Mouse (Mus musculus): ENCODE results near the gene 4933411K16Rik.

4933411K16Rik gene

DNA sequence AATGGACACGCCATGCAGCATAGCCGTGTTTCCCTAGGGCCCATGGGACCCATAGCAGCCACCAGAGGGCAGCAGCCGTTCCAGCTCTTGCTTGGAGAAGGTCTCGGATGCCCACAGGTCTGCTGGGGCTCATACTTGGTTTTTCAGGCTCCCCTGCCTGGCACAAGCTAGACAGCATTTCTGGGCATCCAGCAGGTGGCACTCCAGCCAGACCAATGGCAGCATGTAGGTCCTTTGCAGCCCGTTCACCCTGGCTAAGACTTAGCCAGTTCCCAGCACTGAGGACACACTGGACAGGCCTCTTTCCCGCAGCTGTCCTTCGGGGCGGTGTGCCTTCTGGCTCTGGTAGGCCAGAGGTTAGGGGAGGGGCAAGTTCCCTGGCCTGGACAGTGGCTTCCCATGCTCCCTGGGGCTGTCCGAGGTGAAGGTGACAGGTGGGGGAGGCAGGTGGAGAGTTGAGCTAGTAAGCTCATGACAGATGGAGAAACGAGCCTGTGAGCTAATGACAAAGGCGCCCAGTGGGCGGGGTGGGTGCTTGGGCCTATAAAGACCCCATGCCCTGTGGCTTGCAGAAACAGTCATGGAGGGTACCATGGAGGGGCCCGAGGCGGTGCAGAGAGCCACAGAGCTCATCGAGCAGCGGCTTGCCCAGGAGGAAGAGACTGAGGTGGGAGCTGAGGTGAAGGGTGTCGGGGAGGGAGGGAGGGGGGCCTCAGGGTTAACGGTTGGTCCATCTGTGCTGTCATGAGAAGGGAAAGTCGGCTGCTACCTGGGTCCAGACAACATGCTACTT lies 16.4 kb upstream of the 4933411K16Rik start, which contains the start of gene Ankrd2:
Gene Ankrd2, plus strand, starts transcription at position 545 of the 793 bp plus-strand sequence.
- DNase-seq, result peak; percentile 76

DNA sequence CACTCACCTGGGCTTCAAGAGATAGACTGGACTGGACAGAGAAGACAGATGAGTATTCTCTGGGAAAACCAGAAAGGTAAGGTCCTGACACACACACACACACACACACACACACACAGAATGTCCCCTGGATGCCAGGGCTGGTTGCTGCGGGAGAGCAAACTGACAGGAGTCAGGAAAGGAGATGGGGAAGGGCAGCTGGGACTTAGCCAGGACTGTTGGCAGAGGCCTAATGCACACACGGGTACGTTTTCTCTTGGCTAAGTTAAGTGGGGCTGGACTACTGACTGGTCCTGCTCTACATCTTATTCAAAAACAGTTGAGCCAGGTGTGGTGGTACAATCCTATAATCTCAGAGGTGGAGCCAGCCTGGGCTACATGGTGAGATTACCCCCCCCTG lies 15.7 kb upstream of the 4933411K16Rik start:
- no peak for DNase-seq

DNA sequence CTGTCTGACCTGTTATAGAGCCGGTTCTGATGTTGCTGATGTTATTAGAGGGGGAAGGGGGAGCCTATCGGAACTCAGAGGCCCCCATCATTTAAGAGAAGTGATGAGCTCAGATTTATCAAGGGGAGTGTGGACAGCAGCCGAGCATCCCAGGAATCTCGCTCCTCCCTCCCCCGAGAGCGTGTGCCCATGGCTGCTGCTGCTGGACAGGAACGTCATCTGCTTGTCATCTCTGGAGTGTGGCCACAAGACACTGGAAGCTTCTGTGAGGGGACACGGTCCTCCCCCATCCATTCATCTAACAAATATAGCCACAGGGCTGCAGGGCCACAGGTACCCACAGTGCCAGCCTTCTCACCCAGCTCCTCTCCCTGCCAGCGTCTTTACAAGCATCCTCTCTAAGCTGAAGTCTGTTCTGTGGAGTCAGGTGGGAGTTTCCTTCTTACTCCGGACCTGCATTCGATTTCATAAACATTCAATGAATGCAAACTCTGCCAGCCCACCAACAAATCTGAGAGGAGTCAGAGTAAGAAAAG lies 14.8 kb upstream of the 4933411K16Rik start:
- no peak for DNase-seq

DNA sequence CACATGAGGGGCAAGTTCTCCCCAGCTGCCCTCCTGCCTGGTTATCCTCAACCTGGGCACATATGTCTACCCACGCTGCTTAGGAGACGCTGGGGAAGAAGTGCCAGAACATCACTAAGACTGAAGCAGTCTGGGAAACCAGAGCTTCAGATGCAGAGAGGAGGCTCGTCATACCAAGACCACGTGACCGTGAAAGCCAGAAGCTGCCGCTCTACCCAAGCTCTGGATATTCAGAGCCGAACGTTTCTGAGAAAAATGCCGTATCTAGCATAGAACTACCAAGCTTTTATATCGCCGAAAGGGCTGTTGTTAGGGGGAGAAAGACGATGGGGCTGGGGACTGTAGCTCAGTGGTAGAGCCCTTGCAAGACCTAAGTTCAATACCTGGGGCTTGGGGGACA lies 13.7 kb upstream of the 4933411K16Rik start:
- no peak for DNase-seq

DNA sequence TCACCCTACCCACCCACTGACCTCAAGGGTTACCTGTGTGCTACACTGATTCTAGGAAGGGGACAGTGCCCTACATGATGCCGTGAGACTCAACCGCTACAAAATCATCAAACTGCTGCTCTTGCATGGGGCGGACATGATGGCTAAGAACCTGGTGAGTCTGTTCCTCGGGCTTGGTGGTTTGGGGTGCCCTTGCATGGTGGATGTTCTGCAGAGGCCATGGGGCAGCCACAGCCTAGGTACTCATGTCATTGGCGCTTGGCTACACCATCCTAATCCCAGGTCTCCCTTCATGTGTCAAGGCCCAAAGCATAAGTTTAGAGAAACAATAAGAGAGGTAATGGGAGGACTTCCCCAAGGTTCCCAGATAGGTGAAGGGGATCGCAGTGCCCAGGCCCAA lies 8.1 kb upstream of the 4933411K16Rik start:
- DNase-seq, result no peak

DNA sequence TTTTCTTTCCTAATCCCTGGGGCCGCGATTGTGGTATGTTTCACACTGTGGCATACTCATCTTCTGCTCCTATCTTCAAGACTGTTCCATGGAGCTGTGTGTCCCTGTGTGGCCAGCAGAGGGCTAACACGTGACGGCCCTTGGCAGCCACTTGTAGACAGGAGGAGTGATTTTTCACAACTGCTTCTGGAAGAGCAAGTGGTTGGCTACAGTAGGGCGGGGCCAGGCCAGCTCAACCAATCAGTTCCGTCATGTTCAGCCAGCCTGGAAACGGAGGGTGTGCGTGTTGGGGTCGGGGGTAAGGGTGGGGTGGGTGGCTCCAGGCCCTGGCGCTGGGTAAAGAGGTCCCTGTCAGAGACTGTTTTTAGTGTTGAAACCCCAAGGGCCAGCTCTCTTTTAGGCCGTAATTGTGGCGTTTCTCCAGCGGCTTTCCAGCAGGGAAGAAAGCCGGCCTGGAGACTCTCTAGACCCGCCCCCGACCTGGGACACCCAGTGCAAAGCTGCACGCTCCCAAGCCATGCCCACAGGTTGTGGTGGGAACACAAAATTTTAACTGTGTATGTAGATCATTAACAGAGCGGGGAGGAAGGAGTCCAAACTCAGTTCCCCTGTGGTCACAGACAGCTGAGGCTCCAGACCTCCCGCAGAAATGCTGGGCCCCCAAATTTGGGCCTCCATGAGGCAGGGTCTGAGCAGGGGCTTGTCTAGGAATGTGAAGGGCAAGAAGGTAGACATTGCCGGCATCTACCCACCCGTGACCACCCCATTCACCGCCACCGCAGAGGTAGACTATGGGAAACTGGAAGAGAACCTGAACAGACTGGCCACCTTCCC lies 6.6 kb upstream of the 4933411K16Rik start, which contains the start of gene Hoga1:
Gene Hoga1, plus strand, starts transcription at position 342 of the 834 bp plus-strand sequence.
- peak; percentile 73 for DNase-seq

DNA sequence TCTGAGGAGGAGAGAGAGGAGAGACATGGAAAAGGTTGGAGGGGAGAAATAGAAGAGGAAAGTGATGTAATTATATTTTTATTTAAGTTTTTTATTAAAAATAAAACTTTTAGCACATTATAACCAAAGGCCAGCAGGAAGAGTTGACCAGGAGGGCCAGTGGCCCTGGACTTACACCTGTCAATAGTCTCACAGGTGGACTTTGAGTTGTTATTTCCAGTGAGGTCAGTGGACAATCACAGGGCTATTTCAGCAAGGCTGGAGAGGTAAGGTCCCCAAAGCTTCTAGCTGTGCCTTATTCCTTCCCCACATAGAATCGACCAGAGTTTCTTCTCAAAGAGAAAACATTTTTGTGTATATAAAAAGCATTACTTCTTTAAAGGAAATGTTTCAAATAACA lies 1.8 kb upstream of the 4933411K16Rik start:
- DNase-seq, result no peak

DNA sequence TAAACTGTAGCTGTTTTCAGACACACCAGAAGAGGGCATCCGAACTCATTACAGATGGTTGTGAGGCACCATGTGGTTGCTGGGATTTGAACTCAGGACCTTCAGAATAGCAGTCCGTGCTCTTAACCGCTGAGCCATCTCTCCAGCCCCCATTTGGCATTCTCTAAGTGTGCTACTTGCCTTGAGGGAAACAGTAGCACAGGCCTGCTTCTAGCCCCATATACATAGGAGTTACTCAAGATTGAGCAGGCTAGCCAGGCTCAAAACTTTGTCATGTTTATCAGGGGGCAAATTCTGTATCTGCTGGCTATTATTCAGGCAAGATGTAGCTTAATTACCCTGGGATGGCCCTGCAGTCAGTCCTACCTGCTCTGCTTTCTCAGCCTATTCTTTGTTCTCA lies 697 bp upstream of the 4933411K16Rik start:
- DNase-seq, result no peak

DNA sequence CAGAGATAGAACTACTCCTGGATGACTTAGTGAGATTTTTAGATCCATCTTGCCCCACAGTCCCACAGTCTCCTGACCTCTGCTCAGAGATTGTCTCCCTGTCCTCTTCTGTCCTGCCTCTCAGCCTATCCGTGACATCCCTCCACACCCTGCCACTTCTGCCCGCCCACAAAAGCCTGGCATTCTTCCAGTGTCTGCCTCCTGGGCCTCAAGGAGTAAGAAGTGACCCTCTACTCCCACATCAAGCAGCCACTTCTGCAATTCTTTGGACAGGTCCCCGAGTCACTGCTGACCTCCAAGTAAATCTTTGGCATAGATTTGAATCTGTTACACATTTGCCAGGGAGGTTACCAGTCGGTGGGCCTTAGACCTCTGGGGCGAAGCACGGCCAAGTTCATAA lies 2.2 kb downstream of the 4933411K16Rik start:
- no peak for DNase-seq

DNA sequence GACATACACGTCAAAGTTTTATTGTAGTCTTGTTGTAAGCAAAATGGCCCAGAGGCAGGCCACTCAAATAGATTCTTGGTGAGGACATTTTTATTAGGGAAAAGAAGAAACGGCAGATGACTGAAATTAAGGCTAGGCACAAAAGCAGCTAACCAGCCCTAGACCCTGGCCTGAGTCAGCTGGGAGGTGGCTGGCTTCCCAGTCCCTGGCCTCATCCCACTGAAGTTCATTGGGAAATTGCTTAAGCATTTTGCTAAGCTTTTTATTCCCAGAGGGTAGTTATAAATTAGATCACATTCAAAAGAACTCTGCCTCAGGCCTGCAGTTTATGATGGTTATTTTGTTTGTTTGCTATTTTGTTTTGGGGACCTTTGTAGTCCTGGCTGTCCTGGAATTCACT lies 3.8 kb downstream of the 4933411K16Rik start:
- DNase-seq, result no peak

DNA sequence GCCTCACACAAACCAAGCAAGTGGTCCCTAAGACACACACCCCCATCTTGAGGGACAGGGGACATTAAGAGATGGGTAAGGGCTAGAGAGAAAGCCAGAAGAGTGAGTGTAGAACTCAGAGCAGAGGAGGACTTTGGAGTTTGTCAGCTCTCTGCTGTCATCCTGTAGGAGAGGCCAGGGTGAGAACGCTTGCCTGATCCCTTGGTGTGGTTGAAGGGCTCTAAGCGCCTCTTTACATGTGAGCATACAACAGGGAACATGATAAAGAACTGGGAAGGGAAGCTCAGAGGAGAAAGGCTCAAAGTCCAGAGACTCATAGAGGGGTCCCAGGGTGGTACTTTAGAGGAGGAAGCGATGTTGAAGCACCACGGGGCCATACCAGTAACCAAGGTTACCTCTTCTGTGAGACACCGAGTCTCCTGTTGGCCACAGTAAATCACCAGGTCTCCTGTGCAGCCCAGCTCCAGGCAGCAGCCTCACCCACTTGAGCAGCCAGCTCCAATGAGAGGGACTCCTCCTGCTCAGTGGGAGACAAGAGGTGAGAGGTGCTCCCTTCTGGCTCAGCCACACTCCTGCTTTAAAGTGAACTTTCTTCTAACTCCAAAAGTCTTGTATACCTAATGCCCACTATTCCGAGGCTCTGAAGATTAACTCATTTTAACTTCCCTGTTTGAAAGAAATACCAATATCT lies 4.8 kb downstream of the 4933411K16Rik start:
- no peak for DNase-seq

DNA sequence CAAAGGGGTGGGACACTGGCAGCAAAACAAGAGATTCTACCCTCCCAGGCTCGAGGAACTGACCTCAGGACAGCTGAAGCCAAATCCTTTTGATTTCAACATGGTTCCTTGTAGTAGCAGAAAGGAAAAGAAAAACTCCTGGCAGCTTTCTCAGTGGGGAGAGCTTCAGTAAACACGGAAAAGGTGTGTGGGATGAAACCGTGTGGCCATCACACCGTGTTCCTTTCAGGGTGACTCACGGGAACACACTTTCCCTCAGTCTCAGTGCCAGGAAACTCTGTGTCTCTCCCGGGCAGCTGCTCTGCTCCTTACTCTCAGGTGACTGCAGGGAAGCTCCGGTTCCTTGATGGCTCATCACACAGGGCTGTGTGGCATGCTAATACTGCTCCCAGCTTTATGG lies 6.4 kb downstream of the 4933411K16Rik start:
- no peak for DNase-seq

DNA sequence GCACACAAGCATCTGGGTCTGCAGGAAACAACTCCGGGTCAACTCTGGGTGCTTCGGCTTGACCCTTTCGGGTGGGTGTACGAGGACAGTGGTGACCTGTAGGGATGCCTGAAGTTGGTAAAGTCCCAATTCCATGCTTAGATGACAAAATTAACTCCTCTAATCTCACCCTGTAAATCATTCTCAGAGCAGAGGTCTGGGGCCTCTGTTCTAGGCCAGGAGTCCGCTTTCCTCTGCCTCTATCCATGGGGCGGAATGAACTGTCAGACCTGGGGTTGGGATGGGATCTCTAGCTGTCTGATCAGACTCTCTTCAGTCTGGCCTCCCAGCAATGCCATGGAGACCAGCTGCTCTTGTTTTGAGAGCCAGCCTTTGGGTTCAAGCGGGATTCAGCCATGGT lies 9.4 kb downstream of the 4933411K16Rik start:
- DNase-seq, result no peak

DNA sequence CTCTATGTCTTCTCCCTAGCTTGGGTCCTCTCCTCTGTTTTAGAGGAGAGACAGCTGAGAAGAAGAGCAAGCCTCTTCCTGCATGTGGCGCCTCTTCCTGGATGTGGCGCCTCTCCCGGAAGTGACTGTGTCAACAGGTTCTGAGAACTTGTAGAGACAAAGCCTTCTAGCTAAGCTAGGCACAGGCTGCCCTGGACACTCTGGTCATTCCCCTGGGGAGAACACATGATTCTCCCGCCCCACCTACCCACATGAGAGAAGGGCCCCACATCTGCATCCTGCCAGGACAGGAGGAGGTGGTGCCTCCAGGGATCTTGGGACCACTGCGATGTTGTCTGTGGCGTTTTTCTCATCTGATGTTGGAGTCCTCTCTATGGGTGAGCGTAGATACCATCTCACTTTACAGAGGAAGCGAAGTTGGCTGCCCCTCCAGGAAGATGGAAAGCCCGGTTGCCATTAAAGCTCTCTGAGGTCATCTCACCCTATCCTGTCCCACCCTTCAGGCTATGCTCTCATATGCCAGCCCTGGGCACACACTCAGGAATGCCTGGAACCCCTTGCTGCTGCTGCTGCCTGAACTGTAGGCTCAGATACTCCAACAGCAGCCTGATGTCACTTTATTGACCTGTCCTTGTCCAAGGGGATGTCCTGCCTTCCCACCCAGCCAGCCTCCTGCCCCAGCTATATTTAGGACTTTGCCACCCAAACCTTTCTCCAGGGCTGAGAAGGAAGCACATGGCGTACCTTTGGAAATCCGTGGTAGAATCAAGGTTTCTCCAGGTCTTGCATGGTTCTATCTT lies 16.6 kb downstream of the 4933411K16Rik start:
- DNase-seq, result no peak

DNA sequence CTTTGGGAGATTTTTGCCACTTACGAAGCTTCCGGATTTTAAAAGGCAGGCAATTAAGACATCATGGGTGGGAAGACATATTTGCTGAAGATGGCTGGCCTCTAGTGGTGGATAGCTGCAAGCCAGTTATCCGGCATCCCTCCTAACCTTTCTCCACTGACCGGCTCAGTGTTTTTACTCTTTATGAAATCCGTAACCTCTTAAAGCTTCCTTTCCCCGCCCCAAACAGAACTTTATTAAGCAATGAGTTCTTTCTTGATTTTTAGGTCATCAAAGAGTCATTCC lies 17.1 kb downstream of the 4933411K16Rik start:
- DNase-seq, result no peak

DNA sequence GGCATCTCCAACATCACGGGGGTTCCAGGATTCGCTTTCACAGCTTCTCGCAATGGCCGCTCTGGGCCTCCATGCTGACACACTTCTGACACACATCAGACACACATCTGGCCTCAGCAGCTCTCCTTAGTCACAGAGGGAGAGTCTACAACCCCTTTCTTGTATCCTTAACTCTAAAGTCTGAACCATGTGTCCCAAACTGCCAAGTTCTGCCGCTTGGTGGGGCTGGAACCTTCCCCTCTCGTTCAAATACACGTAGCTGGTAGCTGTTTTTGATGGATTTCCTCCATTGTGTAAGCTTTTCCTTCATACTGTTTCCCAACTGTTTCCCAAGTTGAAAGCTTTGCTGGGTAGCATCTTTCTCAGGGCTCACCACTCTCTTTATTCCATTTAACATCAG lies 19.2 kb downstream of the 4933411K16Rik start:
- no peak for DNase-seq

DNA sequence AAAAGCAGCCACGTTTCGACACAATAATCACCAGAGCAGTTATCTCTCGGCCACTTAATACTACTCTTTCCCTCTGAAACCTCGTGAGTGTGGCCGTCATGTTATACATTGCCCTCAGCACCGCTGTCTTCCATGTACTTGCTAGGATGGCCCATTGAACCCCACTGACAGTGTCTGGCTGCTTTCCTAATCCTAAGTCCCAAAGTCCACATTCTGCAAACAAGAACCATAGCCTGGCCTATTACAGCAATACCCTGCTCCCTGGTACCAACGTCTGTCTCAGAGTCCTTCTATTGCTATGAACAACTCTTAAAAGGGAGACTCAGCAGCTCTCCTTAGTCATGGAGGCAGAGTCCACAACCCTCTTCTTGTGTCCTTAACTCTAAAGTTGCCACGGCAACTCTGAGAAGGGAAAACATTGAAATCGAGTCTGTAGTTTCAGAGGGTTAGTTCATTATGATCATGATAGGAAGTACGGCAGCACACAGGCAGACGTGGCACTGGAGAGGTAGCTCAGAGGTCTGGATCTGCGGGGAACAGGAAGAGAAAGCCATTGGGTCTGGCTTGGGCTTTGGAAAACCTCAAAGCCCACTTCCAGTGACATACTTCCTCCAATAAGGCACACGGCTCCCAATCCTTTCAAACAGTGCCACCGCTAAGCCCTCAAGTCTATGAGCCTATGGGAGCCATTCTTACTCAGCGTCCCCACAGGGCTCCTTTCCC lies 20.0 kb downstream of the 4933411K16Rik start:
- no peak for DNase-seq

DNA sequence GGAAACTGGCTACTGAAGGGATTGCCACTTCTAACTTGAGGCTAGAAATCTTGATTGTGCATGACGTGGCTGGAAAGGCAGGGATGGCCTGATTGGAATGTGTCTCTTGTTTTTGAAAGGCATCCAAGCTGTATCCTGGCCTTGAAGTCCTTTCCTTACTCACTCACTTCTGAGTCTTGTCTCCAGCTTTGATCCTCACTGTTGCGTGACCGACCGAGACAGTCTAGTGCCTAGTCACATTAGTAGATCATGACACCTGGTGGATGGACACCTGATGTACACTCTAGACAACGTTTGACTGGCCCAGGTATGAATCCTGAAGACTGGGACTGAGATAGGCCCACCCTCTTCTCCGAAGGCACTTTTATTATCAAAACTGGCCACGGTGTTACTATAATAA lies 20.8 kb downstream of the 4933411K16Rik start:
- no peak for DNase-seq

DNA sequence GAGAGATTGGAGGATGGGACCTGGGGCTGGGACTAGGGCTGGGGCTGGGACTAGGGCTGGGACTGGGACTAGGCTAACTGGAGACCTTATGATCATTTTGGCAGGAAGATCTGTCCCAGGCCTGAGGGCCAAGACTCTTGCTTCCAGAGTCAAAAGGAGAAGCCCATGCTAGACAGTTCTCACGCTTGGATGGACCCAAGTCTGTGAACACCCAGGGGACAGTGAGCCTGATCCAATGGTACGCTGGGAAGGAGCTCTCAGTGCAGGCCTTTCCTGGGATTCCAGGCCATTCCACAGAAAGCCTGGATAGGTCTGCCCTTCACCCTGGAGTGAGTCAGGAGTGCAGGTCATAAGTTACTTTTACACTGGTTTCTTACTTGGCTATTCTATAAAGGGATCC lies 23.0 kb downstream of the 4933411K16Rik start:
- no peak for DNase-seq

DNA sequence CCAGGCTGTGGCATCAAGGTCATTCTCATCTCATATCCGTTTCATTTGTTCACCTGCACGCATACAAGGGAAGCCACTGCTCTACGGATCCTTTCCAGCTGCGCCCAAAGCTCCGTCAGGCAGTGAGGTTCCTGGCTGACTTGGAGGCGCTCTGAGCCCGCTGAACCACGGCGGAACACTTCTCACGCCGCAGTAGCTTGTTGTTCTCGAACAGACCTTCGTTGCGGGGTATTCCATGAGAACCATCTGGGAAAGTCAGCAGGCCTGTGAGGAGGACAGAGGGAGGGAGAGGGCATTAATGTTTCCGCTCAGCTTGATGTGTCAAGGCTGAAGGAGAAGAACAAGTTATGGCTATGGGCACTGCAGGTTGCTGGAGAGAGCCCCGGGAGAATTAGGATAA lies 23.9 kb downstream of the 4933411K16Rik start:
- no peak for DNase-seq

DNA sequence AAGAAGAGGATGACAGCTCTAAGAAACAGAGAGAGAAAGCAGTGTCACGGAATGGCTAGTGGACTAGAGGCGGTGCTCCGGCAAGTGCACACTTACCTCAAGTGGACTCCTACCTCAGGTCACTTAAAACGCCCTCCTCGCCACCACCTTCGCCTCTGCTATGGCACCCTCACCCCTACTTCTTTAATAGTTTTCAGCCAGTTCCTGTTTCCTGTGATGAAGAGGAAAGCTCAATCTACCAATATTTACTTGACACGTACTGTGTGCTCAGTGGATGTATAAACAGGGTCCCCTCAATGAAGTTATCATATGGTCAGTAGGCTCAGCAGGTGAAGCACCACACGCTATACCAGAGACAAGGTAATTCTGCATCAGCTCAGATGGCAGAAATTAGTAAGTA lies 26.5 kb downstream of the 4933411K16Rik start:
- DNase-seq, result no peak

DNA sequence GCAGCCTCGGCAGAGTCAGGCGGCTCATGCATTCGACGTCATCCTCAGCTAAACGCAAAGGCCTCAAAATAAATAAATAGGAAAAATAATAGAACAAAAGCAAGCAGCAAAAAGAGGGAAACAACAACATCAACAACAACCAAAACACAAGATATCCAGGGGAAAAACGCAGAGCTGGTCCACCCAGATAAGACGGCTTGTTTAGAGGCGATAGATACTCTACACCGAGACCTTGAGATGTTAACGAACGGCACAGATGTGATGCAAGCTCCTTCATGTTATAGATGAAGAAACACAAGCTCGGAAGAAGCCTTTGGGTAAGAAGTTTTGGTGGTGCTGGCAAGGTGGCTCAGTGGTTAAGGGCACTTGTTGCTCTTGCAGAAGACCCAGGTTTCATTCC lies 27.0 kb downstream of the 4933411K16Rik start:
- DNase-seq, result no peak

Measured in liver (tissue).